Mouse (Mus musculus) bone marrow macrophage, adult 2 months (primary cell): ENCODE results near the gene Rragc.

Experiments
- CTCF ChIP-seq: IDR thresholded peaks from 2 replicates; pipeline ENCODE4 v1.5.1; 2012; ENCODE audit warnings: low read depth, mild to moderate bottlenecking, low read length, moderate library complexity
- POLR2A ChIP-seq: IDR thresholded peaks from 2 replicates; pipeline ENCODE4 v1.6.1; 2012; ENCODE audit warnings: mild to moderate bottlenecking, low read depth, low read length, borderline replicate concordance

GRCm38 (mm10) chr4:123893726-123894125 lies 23.5 kb upstream of the Rragc start:
- TF ChIP-seq CTCF (no peak), POLR2A (no peak)
